Comparison of ENCODE assay signal across 10 mouse cellular contexts in genomic region chr9:78395244-78395629, GRCm38 (mm10). TPM values are rescaled to one million over a fixed set of nuclear protein-coding genes. Genes with fewer than 3 reads are reported as not detected.
DNase-seq lines count a peak whose midpoint lies in the region; ATAC-seq and TF ChIP-seq lines count a peak whose summit lies in the region.
"Had no signal": no experiment of that assay in that cellular context is flagged by ENCODE, and none has a peak within 500 bp of the region (broad histone marks: within the 10 kb centered on the region; RNA-seq: fewer than 3 reads in every experiment).

No protein-coding gene starts in this region.

- H3K4me1 ChIP-seq in megakaryocyte, embryonic 14.5 days, result peaks cover 10% of the 10 kb centered on the region
- H3K4me1 ChIP-seq in forebrain, embryonic 15.5 days, result peaks cover 10% of the 10 kb centered on the region
- H3K4me1 ChIP-seq in limb, embryonic 14.5 days (ENCODE audit: control insufficient read depth, insufficient read depth, low read length), result no peaks in the 10 kb centered on the region
- H3K4me1 ChIP-seq in stomach, embryonic 14.5 days (ENCODE audit: control insufficient read depth, insufficient read depth, low read length), result no peaks in the 10 kb centered on the region

- H3K4me2 ChIP-seq in forebrain, embryonic 15.5 days (replicated peaks), result peak overlapping the region; percentile 62
- peak overlapping the region; percentile 57 for H3K4me2 ChIP-seq in limb, embryonic 14.5 days (replicated peaks; ENCODE audit: low read depth, low read length, severe bottlenecking)
- H3K4me2 ChIP-seq in stomach, embryonic 14.5 days (replicated peaks; ENCODE audit: low read depth, low read length), result peak overlapping the region; percentile 64

- TF ChIP-seq POLR2A in limb, embryonic 14.5 days (IDR thresholded peaks at IDR 0.05; ENCODE audit: borderline replicate concordance, extremely low read depth, insufficient read depth, insufficient read length), result no peak

- H3K36me3 ChIP-seq in megakaryocyte, embryonic 14.5 days (replicated peaks; ENCODE audit: low read length), result no peaks in the 10 kb centered on the region
- H3K36me3 ChIP-seq in forebrain, embryonic 15.5 days, result no peaks in the 10 kb centered on the region
- no peaks in the 10 kb centered on the region for H3K36me3 ChIP-seq in limb, embryonic 14.5 days (ENCODE audit: control insufficient read depth, insufficient read depth, low read length)
- H3K36me3 ChIP-seq in stomach, embryonic 14.5 days (ENCODE audit: control insufficient read depth, insufficient read depth, low read length), result no peaks in the 10 kb centered on the region

- peak overlapping the region; percentile 88 for H3K4me3 ChIP-seq in megakaryocyte, embryonic 14.5 days (replicated peaks)
- peak overlapping the region; percentile 44 for H3K4me3 ChIP-seq in forebrain, embryonic 15.5 days
- H3K4me3 ChIP-seq in limb, embryonic 14.5 days (replicated peaks; ENCODE audit: low read length), result peak overlapping the region; percentile 41
- peak overlapping the region; percentile 34; the same call in 1 of the 2 replicates for H3K4me3 ChIP-seq in stomach, embryonic 14.5 days (ENCODE audit: low read depth, low read length)

- ATAC-seq in megakaryocyte, adult 5-6 weeks (ENCODE audit: poor library complexity, severe bottlenecking), result no peak
- no peak for ATAC-seq in forebrain, embryonic 15.5 days (replicated peaks)
- no peak for ATAC-seq in limb, embryonic 14.5 days (ENCODE audit: low FRiP score, low read depth)
- no peak; the same call in 1 of the 2 replicates for ATAC-seq in stomach, embryonic 14.5 days (ENCODE audit: insufficient number of reproducible peaks, insufficient read depth, low FRiP score, low read depth)
- no peak for ATAC-seq in erythroblast, adult 5-6 weeks (replicated peaks; ENCODE audit: low FRiP score, poor library complexity, severe bottlenecking)
- ATAC-seq in erythroid progenitor cell, adult 5-6 weeks (replicated peaks; ENCODE audit: low FRiP score, poor library complexity, severe bottlenecking), result no peak

- peaks cover 66% of the 10 kb centered on the region for H3K27me3 ChIP-seq in megakaryocyte, embryonic 14.5 days (replicated peaks)
- H3K27me3 ChIP-seq in forebrain, embryonic 15.5 days, result peaks cover 54% of the 10 kb centered on the region
- peaks cover 50% of the 10 kb centered on the region for H3K27me3 ChIP-seq in limb, embryonic 14.5 days (ENCODE audit: control insufficient read depth, insufficient read depth, low read length)
- peaks cover 20% of the 10 kb centered on the region for H3K27me3 ChIP-seq in stomach, embryonic 14.5 days (ENCODE audit: control insufficient read depth, insufficient read depth, low read length)

- no peak overlapping the region for H3K9ac ChIP-seq in forebrain, embryonic 15.5 days (replicated peaks)
- H3K9ac ChIP-seq in limb, embryonic 14.5 days (ENCODE audit: low read depth, low read length, severe bottlenecking), result no peak overlapping the region
- no peak overlapping the region for H3K9ac ChIP-seq in stomach, embryonic 14.5 days (replicated peaks; ENCODE audit: low read depth, low read length)

- H3K27ac ChIP-seq in forebrain, embryonic 15.5 days (replicated peaks), result no peak overlapping the region
- H3K27ac ChIP-seq in limb, embryonic 14.5 days (replicated peaks; ENCODE audit: low read depth, low read length), result no peak overlapping the region
- no peak overlapping the region for H3K27ac ChIP-seq in stomach, embryonic 14.5 days (ENCODE audit: low read length)

- 34% methylated on average over 11 of the region's 11 CpGs for WGBS in forebrain, embryonic 15.5 days
- WGBS in limb, embryonic 14.5 days, result 34% methylated on average over 11 of the region's 11 CpGs
- WGBS in stomach, embryonic 14.5 days, result 32% methylated on average over 11 of the region's 11 CpGs

- H3K9me3 ChIP-seq in megakaryocyte, embryonic 14.5 days, result peaks cover 18% of the 10 kb centered on the region
- H3K9me3 ChIP-seq in forebrain, embryonic 15.5 days, result no peaks in the 10 kb centered on the region
- no peaks in the 10 kb centered on the region for H3K9me3 ChIP-seq in limb, embryonic 14.5 days (ENCODE audit: control insufficient read depth, low read length)
- no peaks in the 10 kb centered on the region for H3K9me3 ChIP-seq in stomach, embryonic 14.5 days (ENCODE audit: control insufficient read depth, low read depth, low read length)

- no peak for DNase-seq in limb, embryonic 14.5 days (ENCODE audit: low spot score)
- no peak for DNase-seq in embryo, embryonic 10.5 days (ENCODE audit: low spot score)

RNA-seq across cellular contexts. Expression of gene Ddx43, which starts 0.3 kb away (rescaled TPM):
- 0.07 TPM in 1 of 2 replicates, not detected in the other for polyA plus RNA-seq in megakaryocyte, embryonic 14.5 days (2012; ENCODE audit: insufficient read depth, low replicate concordance)
- 0.39 TPM in 1 of 2 replicates, not detected in the other for total RNA-seq in megakaryocyte, adult 5-6 weeks (2015)
- total RNA-seq in megakaryocyte, adult 5-6 weeks (2017), result 0.08 TPM in 1 of 2 replicates, not detected in the other
- 0.08 and 0.10 TPM in 2 replicates for polyA plus RNA-seq in forebrain, embryonic 15.5 days (2015; fragmentation: Nextera tagmentation; extraction: Ambion mirVana)
- 0.72 and 1.0 TPM in 2 replicates for polyA plus RNA-seq in limb, embryonic 14.5 days (2012; rRNA removed)
- polyA plus RNA-seq in limb, embryonic 14.5 days (2014; fragmentation: Nextera tagmentation; extraction: Ambion mirVana), result 0.26 and 0.43 TPM in 2 replicates
- polyA plus RNA-seq in stomach, embryonic 14.5 days (2014; fragmentation: Nextera tagmentation; extraction: Ambion mirVana), result 0.29 and 0.51 TPM in 2 replicates
- total RNA-seq in erythroblast, adult 5-6 weeks (2015; ENCODE audit: low replicate concordance), result not detected in 2 replicates
- not detected in 2 replicates for total RNA-seq in erythroblast, adult 5-6 weeks (2017; ENCODE audit: low replicate concordance)
- total RNA-seq in erythroid progenitor cell, adult 5-6 weeks (2015; ENCODE audit: low replicate concordance), result 0.84 TPM in 1 of 2 replicates, not detected in the other
- total RNA-seq in erythroid progenitor cell, adult 5-6 weeks (2017; ENCODE audit: low replicate concordance), result not detected in 2 replicates
- total RNA-seq: gastrocnemius, adult 8-10 months; left cerebral cortex, postnatal 36 days had no signal

RNA-seq across cellular contexts. Expression of gene Ooep, which starts 16.7 kb away (rescaled TPM):
- polyA plus RNA-seq in megakaryocyte, embryonic 14.5 days (2012; ENCODE audit: insufficient read depth, low replicate concordance), result not detected in 2 replicates
- not detected in 2 replicates for total RNA-seq in megakaryocyte, adult 5-6 weeks (2015)
- total RNA-seq in megakaryocyte, adult 5-6 weeks (2017), result not detected in 2 replicates
- polyA plus RNA-seq in forebrain, embryonic 15.5 days (2015; fragmentation: Nextera tagmentation; extraction: Ambion mirVana), result 4.1 and 5.1 TPM in 2 replicates
- polyA plus RNA-seq in limb, embryonic 14.5 days (2012; rRNA removed), result 2.0 and 2.2 TPM in 2 replicates
- polyA plus RNA-seq in limb, embryonic 14.5 days (2014; fragmentation: Nextera tagmentation; extraction: Ambion mirVana), result 3.6 TPM in 2 replicates
- polyA plus RNA-seq in stomach, embryonic 14.5 days (2014; fragmentation: Nextera tagmentation; extraction: Ambion mirVana), result 0.35 and 0.74 TPM in 2 replicates
- total RNA-seq in erythroblast, adult 5-6 weeks (2015; ENCODE audit: low replicate concordance), result not detected in 2 replicates
- not detected in 2 replicates for total RNA-seq in erythroblast, adult 5-6 weeks (2017; ENCODE audit: low replicate concordance)
- not detected in 2 replicates for total RNA-seq in erythroid progenitor cell, adult 5-6 weeks (2015; ENCODE audit: low replicate concordance)
- not detected in 2 replicates for total RNA-seq in erythroid progenitor cell, adult 5-6 weeks (2017; ENCODE audit: low replicate concordance)
- total RNA-seq: gastrocnemius, adult 8-10 months; left cerebral cortex, postnatal 36 days had no signal

RNA-seq across cellular contexts. Expression of gene Dppa5a, which starts 27.3 kb away (rescaled TPM):
- polyA plus RNA-seq in megakaryocyte, embryonic 14.5 days (2012; ENCODE audit: insufficient read depth, low replicate concordance), result not detected in 2 replicates
- not detected in 2 replicates for total RNA-seq in megakaryocyte, adult 5-6 weeks (2015)
- total RNA-seq in megakaryocyte, adult 5-6 weeks (2017), result not detected in 2 replicates
- 1.6 and 2.5 TPM in 2 replicates for polyA plus RNA-seq in forebrain, embryonic 15.5 days (2015; fragmentation: Nextera tagmentation; extraction: Ambion mirVana)
- 0.67 and 0.92 TPM in 2 replicates for polyA plus RNA-seq in limb, embryonic 14.5 days (2012; rRNA removed)
- polyA plus RNA-seq in limb, embryonic 14.5 days (2014; fragmentation: Nextera tagmentation; extraction: Ambion mirVana), result 0.70 and 0.76 TPM in 2 replicates
- polyA plus RNA-seq in stomach, embryonic 14.5 days (2014; fragmentation: Nextera tagmentation; extraction: Ambion mirVana), result 0.45 TPM in 1 of 2 replicates, not detected in the other
- not detected in 2 replicates for total RNA-seq in erythroblast, adult 5-6 weeks (2015; ENCODE audit: low replicate concordance)
- total RNA-seq in erythroblast, adult 5-6 weeks (2017; ENCODE audit: low replicate concordance), result not detected in 2 replicates
- not detected in 2 replicates for total RNA-seq in erythroid progenitor cell, adult 5-6 weeks (2015; ENCODE audit: low replicate concordance)
- not detected in 2 replicates for total RNA-seq in erythroid progenitor cell, adult 5-6 weeks (2017; ENCODE audit: low replicate concordance)
- total RNA-seq: gastrocnemius, adult 8-10 months; left cerebral cortex, postnatal 36 days had no signal

RNA-seq across cellular contexts. Expression of gene Gsta2, which starts 39.6 kb away (rescaled TPM):
- polyA plus RNA-seq in megakaryocyte, embryonic 14.5 days (2012; ENCODE audit: insufficient read depth, low replicate concordance), result not detected in 2 replicates
- not detected in 2 replicates for total RNA-seq in megakaryocyte, adult 5-6 weeks (2015)
- total RNA-seq in megakaryocyte, adult 5-6 weeks (2017), result not detected in 2 replicates
- not detected in 2 replicates for polyA plus RNA-seq in forebrain, embryonic 15.5 days (2015; fragmentation: Nextera tagmentation; extraction: Ambion mirVana)
- polyA plus RNA-seq in limb, embryonic 14.5 days (2012; rRNA removed), result 1.2 and 3.0 TPM in 2 replicates
- 4.6 and 7.8 TPM in 2 replicates for polyA plus RNA-seq in limb, embryonic 14.5 days (2014; fragmentation: Nextera tagmentation; extraction: Ambion mirVana)
- polyA plus RNA-seq in stomach, embryonic 14.5 days (2014; fragmentation: Nextera tagmentation; extraction: Ambion mirVana), result 1.2 and 1.9 TPM in 2 replicates
- not detected in 2 replicates for total RNA-seq in erythroblast, adult 5-6 weeks (2015; ENCODE audit: low replicate concordance)
- total RNA-seq in erythroblast, adult 5-6 weeks (2017; ENCODE audit: low replicate concordance), result not detected in 2 replicates
- not detected in 2 replicates for total RNA-seq in erythroid progenitor cell, adult 5-6 weeks (2015; ENCODE audit: low replicate concordance)
- not detected in 2 replicates for total RNA-seq in erythroid progenitor cell, adult 5-6 weeks (2017; ENCODE audit: low replicate concordance)
- total RNA-seq: gastrocnemius, adult 8-10 months; left cerebral cortex, postnatal 36 days had no signal

RNA-seq across cellular contexts. Expression of gene Cgas, which starts 47.8 kb away (rescaled TPM):
- 2.0 and 2.8 TPM in 2 replicates for polyA plus RNA-seq in megakaryocyte, embryonic 14.5 days (2012; ENCODE audit: insufficient read depth, low replicate concordance)
- total RNA-seq in megakaryocyte, adult 5-6 weeks (2015), result 18.4 and 21.4 TPM in 2 replicates
- 12.1 and 14.5 TPM in 2 replicates for total RNA-seq in megakaryocyte, adult 5-6 weeks (2017)
- polyA plus RNA-seq in forebrain, embryonic 15.5 days (2015; fragmentation: Nextera tagmentation; extraction: Ambion mirVana), result 0.50 TPM in 2 replicates
- 3.9 and 4.3 TPM in 2 replicates for polyA plus RNA-seq in limb, embryonic 14.5 days (2012; rRNA removed)
- polyA plus RNA-seq in limb, embryonic 14.5 days (2014; fragmentation: Nextera tagmentation; extraction: Ambion mirVana), result 2.4 and 2.8 TPM in 2 replicates
- polyA plus RNA-seq in stomach, embryonic 14.5 days (2014; fragmentation: Nextera tagmentation; extraction: Ambion mirVana), result 2.7 and 3.3 TPM in 2 replicates
- total RNA-seq in erythroblast, adult 5-6 weeks (2015; ENCODE audit: low replicate concordance), result 8.8 and 9.2 TPM in 2 replicates
- total RNA-seq in erythroblast, adult 5-6 weeks (2017; ENCODE audit: low replicate concordance), result 2.4 and 3.9 TPM in 2 replicates
- total RNA-seq in erythroid progenitor cell, adult 5-6 weeks (2015; ENCODE audit: low replicate concordance), result 2.5 and 3.6 TPM in 2 replicates
- 1.1 and 4.0 TPM in 2 replicates for total RNA-seq in erythroid progenitor cell, adult 5-6 weeks (2017; ENCODE audit: low replicate concordance)

Comparison
In these comparisons a context has a peak if more than half of its experiments do, and no peak if none do; other contexts are left out.
1. H3K4me3 ChIP-seq: peak in every context shown above with its lines; median percentile 88 in megakaryocyte, embryonic 14.5 days; 44 in forebrain, embryonic 15.5 days; 41 in limb, embryonic 14.5 days; 34 in stomach, embryonic 14.5 days.